Mouse (Mus musculus): ENCODE results near the gene Slc26a9.

Gene Slc26a9

GRCm38 (mm10) chr1:131743868-131744464 lies at the start of gene Slc26a9:
Gene Slc26a9 (plus strand): TSS chr1:131744022.
- DNase-seq (ENCODE audit: low spot score), result no peak

GRCm38 (mm10) chr1:131695308-131695707 lies 48.5 kb upstream of the Slc26a9 start:
- no peak for DNase-seq (ENCODE audit: low spot score)

- DNase-seq (ENCODE audit: low spot score), result no peak
Measured at GRCm38 (mm10) chr1:131696325-131696724, 47.5 kb upstream of the Slc26a9 start.

GRCm38 (mm10) chr1:131698770-131699169 lies 45.1 kb upstream of the Slc26a9 start:
- DNase-seq (ENCODE audit: low spot score), result no peak

- no peak for DNase-seq (ENCODE audit: low spot score)
Measured at GRCm38 (mm10) chr1:131699642-131700041, 44.2 kb upstream of the Slc26a9 start.

- no peak for DNase-seq (ENCODE audit: low spot score)
Measured at GRCm38 (mm10) chr1:131700447-131700846, 43.4 kb upstream of the Slc26a9 start.

- DNase-seq (ENCODE audit: low spot score), result no peak
Measured at GRCm38 (mm10) chr1:131701391-131701790, 42.4 kb upstream of the Slc26a9 start.

GRCm38 (mm10) chr1:131702094-131702766 lies 41.6 kb upstream of the Slc26a9 start:
- DNase-seq (ENCODE audit: low spot score), result no peak

GRCm38 (mm10) chr1:131703482-131703881 lies 40.3 kb upstream of the Slc26a9 start:
- DNase-seq (ENCODE audit: low spot score), result no peak

- peak; percentile 77 for DNase-seq (ENCODE audit: low spot score)
Measured at GRCm38 (mm10) chr1:131708338-131708737, 35.5 kb upstream of the Slc26a9 start.

GRCm38 (mm10) chr1:131711518-131711917 lies 32.3 kb upstream of the Slc26a9 start:
- no peak for DNase-seq (ENCODE audit: low spot score)

GRCm38 (mm10) chr1:131712386-131712785 lies 31.4 kb upstream of the Slc26a9 start:
- peak; percentile 92 for DNase-seq (ENCODE audit: low spot score)

GRCm38 (mm10) chr1:131714388-131715337 lies 29.2 kb upstream of the Slc26a9 start:
- DNase-seq (ENCODE audit: low spot score), result no peak

- peak; percentile 25 for DNase-seq (ENCODE audit: low spot score)
Measured at GRCm38 (mm10) chr1:131718952-131719694, 24.7 kb upstream of the Slc26a9 start.

- DNase-seq (ENCODE audit: low spot score), result no peak
Measured at GRCm38 (mm10) chr1:131721989-131722388, 21.8 kb upstream of the Slc26a9 start.

- DNase-seq (ENCODE audit: low spot score), result no peak
Measured at GRCm38 (mm10) chr1:131723549-131723948, 20.3 kb upstream of the Slc26a9 start.

GRCm38 (mm10) chr1:131726586-131726985 lies 17.2 kb upstream of the Slc26a9 start:
- DNase-seq (ENCODE audit: low spot score), result no peak

GRCm38 (mm10) chr1:131730639-131731437 lies 13.0 kb upstream of the Slc26a9 start:
- no peak for DNase-seq (ENCODE audit: low spot score)

- DNase-seq (ENCODE audit: low spot score), result no peak
Measured at GRCm38 (mm10) chr1:131733474-131734180, 10.2 kb upstream of the Slc26a9 start.

GRCm38 (mm10) chr1:131734657-131735273 lies 9.1 kb upstream of the Slc26a9 start:
- no peak for DNase-seq (ENCODE audit: low spot score)

All from retina, embryonic 14.5 days (tissue).